Mouse (Mus musculus): Measurements from ENCODE around the gene Rpl41. TPM values are rescaled to one million over a fixed set of nuclear protein-coding genes. Genes with fewer than 3 reads are reported as not detected.
A peak's percentile ranks its signal among the peaks of the same experiment; 100 is the strongest.
"Not testable (repeated sequence)": the region's sequence is repeated elsewhere in the genome, so short reads cannot be mapped to it uniquely, and the experiment has no call there.

Gene Rpl41
- total RNA-seq, 1 experiment from 2014 or later: 3,010 TPM

- peak; percentile 8 for ATAC-seq (replicated peaks; ENCODE audit: low read depth, poor library complexity, severe bottlenecking)
These were observed 22.4 kb downstream of the Rpl41 start for GRCm38 (mm10) chr10:128526366-128527356.

GRCm38 (mm10) chr10:128525671-128526308 is 23.3 kb downstream of the Rpl41 start, which contains the start of gene Esyt1:
Esyt1 (minus strand) TSS chr10:128525871.
- peak; percentile 81 for ATAC-seq (replicated peaks; ENCODE audit: low read depth, poor library complexity, severe bottlenecking)

GRCm38 (mm10) chr10:128524732-128525662 is 24.1 kb downstream of the Rpl41 start:
- ATAC-seq (replicated peaks; ENCODE audit: low read depth, poor library complexity, severe bottlenecking): peak; percentile 45

GRCm38 (mm10) chr10:128524111-128524731 is 24.9 kb downstream of the Rpl41 start:
- no peak for ATAC-seq (replicated peaks; ENCODE audit: low read depth, poor library complexity, severe bottlenecking)

- ATAC-seq (replicated peaks; ENCODE audit: low read depth, poor library complexity, severe bottlenecking): no peak
These were observed 26.8 kb downstream of the Rpl41 start for GRCm38 (mm10) chr10:128522351-128522750.

- no peak for ATAC-seq (replicated peaks; ENCODE audit: low read depth, poor library complexity, severe bottlenecking)
These were observed 28.5 kb downstream of the Rpl41 start for GRCm38 (mm10) chr10:128520591-128520990.

- no peak; the same call in 1 of the 2 replicates for ATAC-seq (replicated peaks; ENCODE audit: low read depth, poor library complexity, severe bottlenecking)
These were observed 30.3 kb downstream of the Rpl41 start for GRCm38 (mm10) chr10:128518833-128519232.

GRCm38 (mm10) chr10:128516677-128517076 is 32.4 kb downstream of the Rpl41 start:
- peak; percentile 91 for ATAC-seq (replicated peaks; ENCODE audit: low read depth, poor library complexity, severe bottlenecking)

GRCm38 (mm10) chr10:128516029-128516428 is 33.1 kb downstream of the Rpl41 start:
- no peak for ATAC-seq (replicated peaks; ENCODE audit: low read depth, poor library complexity, severe bottlenecking)

GRCm38 (mm10) chr10:128515044-128515443 is 34.1 kb downstream of the Rpl41 start:
- ATAC-seq (replicated peaks; ENCODE audit: low read depth, poor library complexity, severe bottlenecking): no peak

GRCm38 (mm10) chr10:128511761-128512160 is 37.3 kb downstream of the Rpl41 start:
- no peak for ATAC-seq (replicated peaks; ENCODE audit: low read depth, poor library complexity, severe bottlenecking)

GRCm38 (mm10) chr10:128511189-128511588 is 37.9 kb downstream of the Rpl41 start:
- no peak for ATAC-seq (replicated peaks; ENCODE audit: low read depth, poor library complexity, severe bottlenecking)

- no peak for ATAC-seq (replicated peaks; ENCODE audit: low read depth, poor library complexity, severe bottlenecking)
These were observed 38.8 kb downstream of the Rpl41 start for GRCm38 (mm10) chr10:128510301-128510700.

- no peak for ATAC-seq (replicated peaks; ENCODE audit: low read depth, poor library complexity, severe bottlenecking)
These were observed 39.3 kb downstream of the Rpl41 start for GRCm38 (mm10) chr10:128509831-128510230.

- no peak for ATAC-seq (replicated peaks; ENCODE audit: low read depth, poor library complexity, severe bottlenecking)
These were observed 39.9 kb downstream of the Rpl41 start for GRCm38 (mm10) chr10:128509203-128509602.

GRCm38 (mm10) chr10:128508260-128508659 is 40.8 kb downstream of the Rpl41 start:
- ATAC-seq (replicated peaks; ENCODE audit: low read depth, poor library complexity, severe bottlenecking): no peak

- no peak for ATAC-seq (replicated peaks; ENCODE audit: low read depth, poor library complexity, severe bottlenecking)
These were observed 43.1 kb downstream of the Rpl41 start for GRCm38 (mm10) chr10:128505974-128506373.

- not testable (repeated sequence) for ATAC-seq (replicated peaks; ENCODE audit: low read depth, poor library complexity, severe bottlenecking)
These were observed 43.8 kb downstream of the Rpl41 start for GRCm38 (mm10) chr10:128505371-128505667.

- peak; percentile 91 for ATAC-seq (replicated peaks; ENCODE audit: low read depth, poor library complexity, severe bottlenecking)
These were observed 44.3 kb downstream of the Rpl41 start for GRCm38 (mm10) chr10:128504641-128505370.

All from common myeloid progenitor, adult 5-6 weeks (primary cell).